Mouse (Mus musculus): ENCODE measurements at regions not wholly inside any gene's neighbourhood (a gene's known extent, or its start where the extent isn't known, plus 50 kb on each side); places are given as distances from the start of the nearest gene placed in this dataset.

DNA sequence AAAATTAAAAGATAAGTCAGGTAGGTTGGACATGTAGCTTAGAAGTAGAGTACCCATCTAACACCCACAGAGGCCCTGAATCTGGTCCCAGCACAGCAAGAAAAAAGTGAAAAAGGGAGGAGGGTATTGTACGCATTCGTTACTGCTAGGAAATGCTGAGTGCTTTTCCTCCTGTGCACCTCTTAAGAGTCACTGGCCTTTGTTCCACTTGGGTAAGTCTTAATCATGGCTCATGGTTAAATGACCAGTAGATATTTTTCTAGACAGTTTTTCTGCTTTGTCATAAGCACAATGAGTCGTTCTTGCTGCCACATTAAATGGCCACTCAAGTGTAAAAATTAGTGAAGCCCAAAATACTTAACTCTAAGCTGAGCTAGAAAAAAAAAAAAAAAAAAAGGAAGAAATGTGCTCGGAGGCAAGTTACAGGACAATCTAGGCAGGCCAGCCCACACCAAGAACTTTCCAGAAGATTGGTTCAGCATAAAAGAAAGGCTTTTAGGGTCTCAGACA lies 86.0 kb upstream of the Ank start:
- TF ChIP-seq CTCF (IDR thresholded peaks at IDR 0.05; ENCODE audit: low read depth, low read length), result no peak
- TF ChIP-seq TAL1 (conservative IDR thresholded peaks at IDR 0.05; ENCODE audit: low read depth, low read length), result no peak
- TF ChIP-seq POLR2AphosphoS5 (IDR thresholded peaks at IDR 0.05; ENCODE audit: insufficient replicate concordance, low read depth, low read length), result no peak
- no peak for TF ChIP-seq GATA1 (IDR thresholded peaks at IDR 0.05; ENCODE audit: borderline replicate concordance, low read length)
- no peak for TF ChIP-seq GATA2 (IDR thresholded peaks at IDR 0.05; ENCODE audit: borderline replicate concordance, low read depth, low read length)

Data from G1E (cell line).